Mouse (Mus musculus) forebrain, embryonic 14.5 days (tissue): ENCODE results near the gene Foxp1. TPM values are rescaled to one million over a fixed set of nuclear protein-coding genes. Genes with fewer than 3 reads are reported as not detected.

ENCODE experiments used
- ATAC-seq: fragments of 200-750 bp; cut with Nextera tagmentation; 2 replicates; pipeline ENCODE4 v1.8.0; 2017; ENCODE audit warnings: mild to moderate bottlenecking, moderate library complexity
- DNase-seq: peaks from one replicate; pipeline ENCODE4 v3.0.0-alpha.2; 2015; ENCODE audit warnings: low spot score
- H3K27ac ChIP-seq: fragments of 300-500 bp; sonication (generic); 2 replicates; pipeline ENCODE4 v1.5.1; 2014; ENCODE audit warnings: low read depth, mild to moderate bottlenecking, control low read depth, low read length, moderate library complexity
- H3K27me3 ChIP-seq: fragments of 300-500 bp; sonication (generic); replicated peaks from 2 replicates; pipeline ENCODE4 v1.6.1; 2014; ENCODE audit warnings: low read length, control low read depth, mixed read lengths; ENCODE audit not compliant: control insufficient read depth, insufficient read depth
- H3K36me3 ChIP-seq: fragments of 300-500 bp; sonication (generic); 2 replicates; pipeline ENCODE4 v1.6.1; 2014; ENCODE audit warnings: low read length, control low read depth; ENCODE audit not compliant: control insufficient read depth, insufficient read depth
- H3K4me1 ChIP-seq: fragments of 300-500 bp; sonication (generic); 2 replicates; pipeline ENCODE4 v1.6.1; 2014; ENCODE audit warnings: antibody characterized with exemption, low read length, control low read depth; ENCODE audit not compliant: control insufficient read depth, insufficient read depth
- H3K4me2 ChIP-seq: fragments of 300-500 bp; sonication (generic); 2 replicates; pipeline ENCODE4 v1.6.1; 2014; ENCODE audit warnings: mild to moderate bottlenecking, control low read depth, low read length
- H3K4me3 ChIP-seq: fragments of 300-500 bp; sonication (generic); 2 replicates; pipeline ENCODE4 v1.5.1; 2014; ENCODE audit warnings: low read depth, low read length, control low read depth
- H3K9ac ChIP-seq: fragments of 300-500 bp; sonication (generic); 2 replicates; pipeline ENCODE4 v1.6.1; 2014; ENCODE audit warnings: mild to moderate bottlenecking, low read length, control low read depth, moderate library complexity
- H3K9me3 ChIP-seq: fragments of 300-500 bp; sonication (generic); replicated peaks from 2 replicates; pipeline ENCODE4 v1.6.1; 2016; ENCODE audit warnings: low read length, control low read depth, mixed read lengths; ENCODE audit not compliant: control insufficient read depth
- WGBS: fragments of 180-500 bp; shearing (Covaris S2); extraction: QIAGEN DNeasy Blood & Tissue Kit; methylation state at CpG from one replicate; pipeline ENCODE4 v1.1.7; 2014; 5-methylcytosine and 5-hydroxymethylcytosine counted together
- polyA plus RNA-seq: library from polyadenylated mRNA; unstranded; fragments of >200 nt; fragmentation: Nextera tagmentation; extraction: Ambion mirVana; gene quantifications from 2 replicates; pipeline ENCODE4 v1.2.1, GENCODE M21; 2014

Foxp1 gene
- polyA plus RNA-seq, 1 experiment from 2014 or later: 63.3 TPM

- peak; percentile 32 for DNase-seq
- 76% methylated on average over 6 of the region's 6 CpGs for WGBS
- H3K9ac ChIP-seq: no peak overlapping the region
Observed at GRCm38 (mm10) chr6:99364545-99364944, 158.0 kb downstream of the Foxp1 start.

GRCm38 (mm10) chr6:99360581-99360980 is 161.9 kb downstream of the Foxp1 start:
- H3K36me3 ChIP-seq: no peaks in the 10 kb centered on the region
- no peak overlapping the region for H3K4me2 ChIP-seq
- ATAC-seq: no peak
- H3K9ac ChIP-seq: no peak overlapping the region
- H3K27me3 ChIP-seq: no peaks in the 10 kb centered on the region
- H3K27ac ChIP-seq: no peak overlapping the region
- no peaks in the 10 kb centered on the region for H3K4me1 ChIP-seq
- WGBS: 96% methylated on average over 4 of the region's 4 CpGs
- H3K4me3 ChIP-seq: no peak overlapping the region
- H3K9me3 ChIP-seq: no peaks in the 10 kb centered on the region
- no peak for DNase-seq

More at GRCm38 (mm10) chr6:99364545-99364944, 158.0 kb downstream of the Foxp1 start:
- Histone ChIP-seq H3K4me2 (no peak overlapping the region), H3K4me1 (no peaks in the 10 kb centered on the region), H3K27ac (no peak overlapping the region; the same call in 1 of the 2 replicates), H3K36me3 (no peaks in the 10 kb centered on the region), H3K9me3 (no peaks in the 10 kb centered on the region), H3K27me3 (no peaks in the 10 kb centered on the region), H3K4me3 (no peak overlapping the region)
- no peak for ATAC-seq

- H3K9ac ChIP-seq: no peak overlapping the region
- ATAC-seq (no peak), DNase-seq (no peak)
- no peak overlapping the region for H3K27ac ChIP-seq
- no peaks in the 10 kb centered on the region for H3K9me3 ChIP-seq
- no peak overlapping the region for H3K4me3 ChIP-seq
- H3K4me1 ChIP-seq: no peaks in the 10 kb centered on the region
- H3K27me3 ChIP-seq: no peaks in the 10 kb centered on the region
- no peak overlapping the region for H3K4me2 ChIP-seq
- H3K36me3 ChIP-seq: no peaks in the 10 kb centered on the region
- WGBS: 91% methylated on average over 6 of the region's 6 CpGs
Observed at GRCm38 (mm10) chr6:99359765-99360499, 162.6 kb downstream of the Foxp1 start.

GRCm38 (mm10) chr6:99359036-99359698 is 163.4 kb downstream of the Foxp1 start:
- H3K9ac ChIP-seq: no peak overlapping the region
- no peaks in the 10 kb centered on the region for H3K36me3 ChIP-seq
- H3K27ac ChIP-seq: no peak overlapping the region
- no peaks in the 10 kb centered on the region for H3K9me3 ChIP-seq
- WGBS: 90% methylated on average over 9 of the region's 9 CpGs
- H3K4me1 ChIP-seq: no peaks in the 10 kb centered on the region
- no peak overlapping the region for H3K4me2 ChIP-seq
- no peaks in the 10 kb centered on the region for H3K27me3 ChIP-seq
- DNase-seq (no peak), ATAC-seq (no peak)
- H3K4me3 ChIP-seq: no peak overlapping the region

- no peak overlapping the region for H3K4me3 ChIP-seq
- WGBS: 91% methylated on average over 2 of the region's 2 CpGs
- ATAC-seq (no peak), DNase-seq (no peak)
- no peaks in the 10 kb centered on the region for H3K36me3 ChIP-seq
- no peaks in the 10 kb centered on the region for H3K9me3 ChIP-seq
- H3K4me2 ChIP-seq: no peak overlapping the region
- H3K27ac ChIP-seq: no peak overlapping the region
- H3K4me1 ChIP-seq: no peaks in the 10 kb centered on the region
- no peak overlapping the region for H3K9ac ChIP-seq
- H3K27me3 ChIP-seq: no peaks in the 10 kb centered on the region
Observed at GRCm38 (mm10) chr6:99357931-99358330, 164.6 kb downstream of the Foxp1 start.

GRCm38 (mm10) chr6:99354338-99354737 is 168.2 kb downstream of the Foxp1 start:
- H3K9me3 ChIP-seq: no peaks in the 10 kb centered on the region
- no peak overlapping the region for H3K4me2 ChIP-seq
- no peak overlapping the region for H3K9ac ChIP-seq
- no peaks in the 10 kb centered on the region for H3K36me3 ChIP-seq
- H3K27ac ChIP-seq: no peak overlapping the region
- no peak overlapping the region for H3K4me3 ChIP-seq
- no peak for ATAC-seq
- H3K27me3 ChIP-seq: no peaks in the 10 kb centered on the region
- no peaks in the 10 kb centered on the region for H3K4me1 ChIP-seq
- WGBS: 90% methylated on average over 2 of the region's 2 CpGs
- DNase-seq: no peak

GRCm38 (mm10) chr6:99353441-99353840 is 169.1 kb downstream of the Foxp1 start:
- no peak overlapping the region for H3K27ac ChIP-seq
- no peak overlapping the region for H3K4me2 ChIP-seq
- no peaks in the 10 kb centered on the region for H3K36me3 ChIP-seq
- WGBS: 92% methylated on average over 2 of the region's 2 CpGs
- no peaks in the 10 kb centered on the region for H3K9me3 ChIP-seq
- ATAC-seq: no peak
- H3K4me1 ChIP-seq: no peaks in the 10 kb centered on the region
- no peak overlapping the region for H3K4me3 ChIP-seq
- no peak overlapping the region for H3K9ac ChIP-seq
- H3K27me3 ChIP-seq: no peaks in the 10 kb centered on the region
- DNase-seq: no peak

GRCm38 (mm10) chr6:99350566-99350965 is 172.0 kb downstream of the Foxp1 start:
- H3K9me3 ChIP-seq: no peaks in the 10 kb centered on the region
- H3K4me3 ChIP-seq: no peak overlapping the region
- H3K36me3 ChIP-seq: no peaks in the 10 kb centered on the region
- ATAC-seq (no peak), DNase-seq (no peak)
- WGBS: 91% methylated on average over 3 of the region's 3 CpGs
- H3K9ac ChIP-seq: no peak overlapping the region
- no peak overlapping the region for H3K27ac ChIP-seq
- peaks cover 4% of the 10 kb centered on the region; the same call in 1 of the 2 replicates for H3K4me1 ChIP-seq
- no peak overlapping the region for H3K4me2 ChIP-seq
- H3K27me3 ChIP-seq: no peaks in the 10 kb centered on the region

GRCm38 (mm10) chr6:99350156-99350555 is 172.4 kb downstream of the Foxp1 start:
- no peak for ATAC-seq
- Histone ChIP-seq H3K4me2 (no peak overlapping the region), H3K4me1 (peaks cover 4% of the 10 kb centered on the region; the same call in 1 of the 2 replicates), H3K9ac (no peak overlapping the region), H3K27ac (no peak overlapping the region), H3K9me3 (no peaks in the 10 kb centered on the region), H3K36me3 (no peaks in the 10 kb centered on the region), H3K4me3 (no peak overlapping the region), H3K27me3 (no peaks in the 10 kb centered on the region)
- 92% methylated on average over 5 of the region's 5 CpGs for WGBS
- DNase-seq: no peak
